Mouse (Mus musculus): ENCODE measurements at regions not wholly inside any gene's neighbourhood (a gene's known extent, or its start where the extent isn't known, plus 50 kb on each side); places are given as distances from the start of the nearest gene placed in this dataset.
"Not testable (repeated sequence)": the region's sequence is repeated elsewhere in the genome, so short reads cannot be mapped to it uniquely, and the experiment has no call there.

DNA sequence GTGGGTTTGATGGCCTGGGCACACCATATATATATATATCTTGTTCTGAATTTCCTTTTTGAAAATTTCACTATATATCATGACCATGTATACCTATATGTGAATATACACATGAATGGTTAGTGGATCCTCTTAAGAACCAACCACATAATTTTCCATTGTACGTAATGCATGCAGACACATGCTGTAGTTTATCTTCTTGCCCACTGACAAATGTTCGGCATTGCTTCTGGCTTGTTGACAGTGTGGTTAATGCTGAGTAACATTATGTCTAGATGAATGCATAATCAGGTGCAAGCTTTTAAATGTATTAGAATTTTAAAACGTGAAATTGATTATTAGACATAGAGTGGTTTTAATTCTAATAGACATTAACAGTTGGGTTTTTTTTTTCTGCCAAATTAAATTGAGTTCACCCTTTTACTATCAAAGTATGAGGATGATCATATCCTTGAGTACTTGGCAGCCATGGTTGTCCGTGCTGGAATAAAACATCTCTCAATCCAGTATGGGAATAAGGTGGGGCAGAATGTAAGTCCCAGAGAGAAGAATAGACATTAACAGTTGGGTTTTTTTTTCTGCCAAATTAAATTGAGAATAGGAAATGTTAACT, 110.3 kb downstream of the A730009L09Rik start:
- no peak for DNase-seq (ENCODE audit: low spot score in 2 of 2)

DNA sequence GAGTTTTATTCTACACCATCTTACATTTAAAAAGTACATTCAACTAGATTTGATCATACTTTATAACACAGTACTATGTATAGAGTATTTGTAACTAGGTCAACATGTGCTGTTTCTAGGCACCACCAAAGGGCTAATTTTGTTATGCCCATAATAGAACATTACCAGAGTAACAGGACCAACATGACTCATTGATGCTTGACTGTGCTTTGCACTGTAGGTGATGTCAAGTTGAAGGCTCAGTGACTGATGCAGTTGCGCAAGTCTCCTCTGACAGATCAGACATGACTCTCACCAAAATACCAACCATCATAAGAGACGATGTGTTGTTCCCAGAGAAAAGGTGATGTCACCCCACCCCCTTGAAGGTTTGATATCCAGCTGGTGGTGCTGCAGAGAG, 108.5 kb downstream of the Mrpl39 start:
- no peak for DNase-seq (ENCODE audit: low spot score in 2 of 2)

DNA sequence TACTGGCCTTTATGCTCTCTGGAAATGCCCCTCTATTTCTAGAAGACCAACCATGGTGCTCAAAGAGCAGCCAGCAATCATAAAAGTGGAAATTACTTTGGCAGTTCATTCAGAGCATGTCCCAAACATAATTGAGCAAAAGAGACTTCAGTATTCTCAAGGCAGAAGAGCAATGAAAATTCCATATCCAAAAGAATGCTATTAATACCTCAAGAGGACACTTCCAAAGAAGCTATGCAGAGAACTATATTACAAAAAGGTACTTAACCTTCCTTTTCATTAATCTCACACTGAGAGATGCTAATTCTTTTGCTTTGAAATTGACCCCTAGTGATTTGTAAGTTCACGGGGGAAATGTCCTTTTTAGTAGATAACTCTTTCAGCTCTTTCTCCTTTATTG, 105.7 kb downstream of the Mrpl39 start:
- no peak for DNase-seq (ENCODE audit: low spot score in 2 of 2)

DNA sequence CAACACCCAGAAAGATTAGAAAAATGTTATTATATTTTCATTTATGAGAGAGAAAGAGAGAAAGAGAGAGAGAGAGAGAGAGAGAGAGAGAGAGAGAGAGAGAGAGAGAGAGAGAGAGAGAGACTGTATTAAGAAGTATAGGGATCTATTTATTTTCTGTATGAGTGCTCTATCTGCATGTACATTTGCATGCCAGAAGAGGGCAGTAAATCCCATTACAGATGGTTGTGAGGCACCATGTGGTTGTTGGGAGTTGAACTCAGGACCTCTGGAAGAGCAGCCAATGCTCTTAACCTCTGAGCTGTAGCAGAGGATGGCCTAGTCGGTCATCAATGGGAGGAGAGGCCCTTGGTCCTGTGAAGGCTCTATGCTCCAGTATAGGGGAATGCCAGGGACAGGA, 91.1 kb downstream of the Mrpl39 start:
- DNase-seq (ENCODE audit: low spot score in 2 of 2): not testable (repeated sequence)

DNA sequence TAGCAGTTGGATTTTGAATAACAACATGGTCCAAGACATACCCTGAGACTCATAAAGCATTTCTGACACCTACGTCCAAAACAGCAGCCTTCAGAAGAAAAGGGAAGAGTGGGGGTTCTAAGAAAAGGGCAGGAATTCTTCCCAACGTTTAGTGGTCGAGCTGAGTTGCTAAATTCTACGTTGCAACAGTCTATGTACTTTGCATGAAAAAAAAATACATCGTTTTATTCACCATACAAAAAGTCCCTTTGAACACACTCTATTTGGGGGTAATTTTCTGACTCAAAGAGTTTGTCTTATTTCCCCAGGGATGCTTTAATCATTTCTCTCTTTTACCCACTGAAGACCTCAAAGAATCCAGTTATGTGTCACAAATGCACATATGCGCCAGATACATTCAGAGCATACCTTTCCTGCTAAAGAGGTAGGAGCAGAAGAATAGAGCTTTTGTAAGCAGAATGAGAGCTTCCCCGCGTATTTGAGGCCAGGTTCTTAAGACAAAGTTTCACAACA, 89.3 kb downstream of the Mrpl39 start:
- no peak for DNase-seq (ENCODE audit: low spot score in 2 of 2)

DNA sequence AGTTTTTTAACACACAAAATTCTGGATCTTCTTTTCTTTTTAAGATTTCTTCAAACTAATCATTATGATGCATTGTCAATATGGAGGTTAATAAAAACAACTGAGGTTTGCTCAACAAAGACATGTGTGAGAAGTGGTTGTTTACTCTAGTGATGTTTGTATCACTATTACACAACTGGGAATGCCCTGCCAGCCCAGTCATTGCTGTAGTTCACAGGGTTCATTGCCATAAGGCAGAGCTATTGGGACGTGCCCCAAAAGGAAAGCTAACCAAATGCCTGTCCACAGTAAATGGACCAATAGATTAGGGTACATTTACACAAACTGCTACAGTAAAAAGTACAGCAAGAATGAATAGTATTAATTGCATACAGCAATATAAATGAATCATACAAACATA, 84.9 kb downstream of the Mrpl39 start:
- no peak for DNase-seq (ENCODE audit: low spot score in 2 of 2)

DNA sequence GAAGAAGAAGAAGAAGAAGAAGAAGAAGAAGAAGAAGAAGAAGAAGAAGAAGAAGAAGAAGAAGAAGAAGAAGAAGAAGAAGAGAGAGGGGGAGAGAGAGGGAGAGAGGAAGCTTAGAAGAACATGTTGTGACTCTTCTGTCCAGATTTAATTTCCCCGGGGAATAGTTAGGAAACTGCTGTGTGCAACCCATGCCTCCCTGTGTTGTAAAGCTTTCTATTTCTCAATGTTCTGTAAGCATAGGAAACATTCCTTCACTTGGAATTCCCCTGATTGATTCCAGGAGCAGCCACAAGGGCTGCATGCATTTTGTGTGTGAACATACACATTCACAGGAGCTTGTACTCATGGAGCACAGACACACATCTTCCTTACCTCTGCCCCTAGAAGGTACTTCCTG, 81.7 kb downstream of the Mrpl39 start:
- DNase-seq (ENCODE audit: low spot score in 2 of 2): no peak

DNA sequence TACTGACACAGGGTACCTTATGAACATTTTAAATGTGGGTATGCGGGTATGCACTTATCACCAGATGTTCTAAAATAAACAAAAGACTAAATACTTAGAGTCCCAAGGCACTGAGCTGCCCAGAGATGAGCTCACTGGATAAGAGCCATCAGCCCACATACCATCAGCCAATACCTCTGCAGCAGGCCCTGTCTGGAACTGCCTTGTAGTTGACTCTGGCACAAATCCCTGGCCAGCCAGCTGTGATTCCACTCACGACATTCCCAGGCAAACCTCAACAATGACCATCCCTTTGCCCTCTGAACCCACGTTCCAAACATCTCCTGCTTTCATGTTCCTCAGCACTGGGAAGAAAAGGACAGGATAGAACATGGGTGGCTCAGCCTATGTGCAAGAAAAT, 73.7 kb downstream of the Mrpl39 start:
- DNase-seq (ENCODE audit: low spot score in 2 of 2): no peak

DNA sequence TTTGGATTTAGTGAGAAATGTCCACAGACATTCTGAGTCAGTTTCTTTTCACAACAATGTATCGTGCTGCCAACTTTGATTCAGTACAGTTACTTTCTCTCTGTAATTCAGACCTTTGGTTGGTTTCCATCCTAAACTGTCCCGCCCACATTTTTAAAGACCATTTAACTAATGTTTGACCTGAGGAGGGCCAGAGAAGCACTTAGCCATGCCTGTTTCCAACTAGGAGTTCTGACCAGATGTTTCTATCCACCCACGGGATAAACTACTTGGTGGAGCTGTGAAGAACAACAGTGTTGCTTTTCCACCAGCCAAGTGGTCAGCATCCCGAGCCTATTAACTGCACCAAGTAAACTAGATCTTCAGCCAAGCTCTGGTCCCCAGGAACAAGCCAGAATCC, 72.0 kb downstream of the Mrpl39 start:
- DNase-seq (ENCODE audit: low spot score in 2 of 2): no peak

Data from urinary bladder, postnatal 36 days (tissue).